Mouse (Mus musculus): ENCODE measurements at regions not wholly inside any gene's neighbourhood (a gene's known extent, or its start where the extent isn't known, plus 50 kb on each side); places are given as distances from the start of the nearest gene placed in this dataset.

DNA sequence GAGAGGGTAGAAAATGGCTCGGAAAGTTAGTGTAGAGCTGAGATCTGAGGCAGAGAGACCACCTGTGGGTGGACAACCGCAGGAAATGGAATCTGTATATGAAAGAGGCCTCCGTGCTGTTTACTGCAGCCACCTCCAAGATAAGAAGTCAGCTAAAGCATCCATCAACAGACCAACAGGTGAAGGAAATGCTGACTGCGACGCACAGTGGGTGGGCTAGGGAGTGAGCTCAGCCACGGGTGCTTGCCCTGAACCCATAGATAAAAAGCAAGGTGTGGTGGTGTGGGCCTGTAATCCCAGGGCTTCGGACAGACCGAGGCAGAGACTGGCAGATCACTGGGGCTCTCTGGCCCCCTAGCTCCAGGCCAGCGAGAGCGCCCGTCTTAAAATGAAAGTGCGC, 83.0 kb upstream of the Tle3 start:
- H3K4me3 ChIP-seq (ENCODE audit: low read depth, low read length) = no peak overlapping the region
- ATAC-seq (ENCODE audit: insufficient number of reproducible peaks, low FRiP score, low TSS enrichment, low read depth) = no peak
- no peak overlapping the region for H3K4me2 ChIP-seq (ENCODE audit: low read depth, severe bottlenecking)
- no peak overlapping the region for H3K9ac ChIP-seq (ENCODE audit: low read length)
- no peaks in the 10 kb centered on the region for H3K36me3 ChIP-seq (ENCODE audit: control insufficient read depth, insufficient read depth, low read length)
- DNase-seq (ENCODE audit: low spot score) = no peak
- no peaks in the 10 kb centered on the region for H3K27me3 ChIP-seq (ENCODE audit: control insufficient read depth, insufficient read depth, low read length)
- peaks cover 13% of the 10 kb centered on the region for H3K4me1 ChIP-seq (ENCODE audit: control insufficient read depth, insufficient read depth, low read length)
- no peaks in the 10 kb centered on the region for H3K9me3 ChIP-seq (ENCODE audit: control insufficient read depth, low read length)
- WGBS = 52% methylated on average over 12 of the region's 12 CpGs
- H3K27ac ChIP-seq (replicated peaks; ENCODE audit: low read depth, low read length) = no peak overlapping the region

GRCm38 (mm10) chr9:61289713-61290112, 82.5 kb upstream of the Tle3 start:
- WGBS = 65% methylated on average over 6 of the region's 6 CpGs
- Histone ChIP-seq H3K27ac (replicated peaks; ENCODE audit: low read depth, low read length) (no peak overlapping the region), H3K36me3 (ENCODE audit: control insufficient read depth, insufficient read depth, low read length) (no peaks in the 10 kb centered on the region), H3K27me3 (ENCODE audit: control insufficient read depth, insufficient read depth, low read length) (no peaks in the 10 kb centered on the region), H3K9ac (ENCODE audit: low read length) (no peak overlapping the region), H3K9me3 (ENCODE audit: control insufficient read depth, low read length) (no peaks in the 10 kb centered on the region), H3K4me3 (ENCODE audit: low read depth, low read length) (no peak overlapping the region), H3K4me1 (ENCODE audit: control insufficient read depth, insufficient read depth, low read length) (peaks cover 13% of the 10 kb centered on the region), H3K4me2 (ENCODE audit: low read depth, severe bottlenecking) (no peak overlapping the region)
- no peak for ATAC-seq (ENCODE audit: insufficient number of reproducible peaks, low FRiP score, low TSS enrichment, low read depth)
- no peak for DNase-seq (ENCODE audit: low spot score)

DNA sequence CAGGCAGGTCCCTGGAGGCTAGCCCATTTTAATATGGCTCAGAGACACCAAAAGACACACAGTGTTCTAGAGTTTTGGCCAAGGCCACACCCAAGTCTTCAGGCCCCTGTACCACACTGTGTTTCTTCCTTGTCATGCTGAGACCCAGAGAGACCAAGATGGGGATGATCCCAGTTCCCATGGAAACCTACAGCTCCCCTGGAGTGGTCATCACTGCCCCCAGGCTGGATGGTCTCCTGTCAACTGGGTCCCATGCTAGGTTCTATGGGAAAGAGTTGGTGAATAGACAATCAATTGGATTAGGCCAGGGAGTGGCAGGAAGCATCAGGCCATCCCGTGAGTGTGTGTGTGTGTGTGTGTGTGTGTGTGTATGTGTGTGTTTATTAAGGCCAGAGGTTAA, 80.5 kb upstream of the Tle3 start:
- Histone ChIP-seq H3K36me3 (ENCODE audit: control insufficient read depth, insufficient read depth, low read length) (no peaks in the 10 kb centered on the region), H3K9me3 (ENCODE audit: control insufficient read depth, low read length) (no peaks in the 10 kb centered on the region; the same call in 1 of the 2 replicates), H3K27me3 (ENCODE audit: control insufficient read depth, insufficient read depth, low read length) (no peaks in the 10 kb centered on the region), H3K4me2 (ENCODE audit: low read depth, severe bottlenecking) (no peak overlapping the region), H3K4me1 (ENCODE audit: control insufficient read depth, insufficient read depth, low read length) (peaks cover 13% of the 10 kb centered on the region), H3K4me3 (ENCODE audit: low read depth, low read length) (no peak overlapping the region), H3K27ac (replicated peaks; ENCODE audit: low read depth, low read length) (no peak overlapping the region), H3K9ac (ENCODE audit: low read length) (no peak overlapping the region)
- WGBS = 89% methylated on average over 1 of the region's 1 CpGs
- no peak for DNase-seq (ENCODE audit: low spot score)
- ATAC-seq (ENCODE audit: insufficient number of reproducible peaks, low FRiP score, low TSS enrichment, low read depth) = no peak

DNA sequence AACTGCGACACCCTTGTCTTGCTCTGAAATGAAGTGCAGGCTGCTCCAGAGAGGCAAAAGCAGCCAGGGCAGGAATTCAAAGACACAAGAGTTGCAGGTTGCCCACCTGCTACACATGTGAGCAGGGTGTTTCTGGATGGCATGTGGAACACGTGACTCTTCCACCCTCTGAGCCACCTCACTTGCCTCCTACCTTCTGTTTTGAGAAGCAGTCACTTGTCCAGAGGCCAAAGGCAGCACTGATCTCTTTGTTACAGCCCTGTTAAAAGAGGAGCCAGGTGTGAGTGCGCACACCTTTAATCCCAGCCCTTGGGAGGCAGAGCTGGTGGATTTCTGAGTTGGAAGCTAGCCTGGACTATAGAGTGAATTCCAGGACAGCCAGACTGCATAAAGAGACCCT, 79.7 kb upstream of the Tle3 start:
- DNase-seq (ENCODE audit: low spot score) (no peak), ATAC-seq (ENCODE audit: insufficient number of reproducible peaks, low FRiP score, low TSS enrichment, low read depth) (no peak)
- Histone ChIP-seq H3K36me3 (ENCODE audit: control insufficient read depth, insufficient read depth, low read length) (no peaks in the 10 kb centered on the region), H3K4me2 (ENCODE audit: low read depth, severe bottlenecking) (no peak overlapping the region), H3K4me1 (ENCODE audit: control insufficient read depth, insufficient read depth, low read length) (peaks cover 15% of the 10 kb centered on the region), H3K27me3 (ENCODE audit: control insufficient read depth, insufficient read depth, low read length) (no peaks in the 10 kb centered on the region), H3K27ac (replicated peaks; ENCODE audit: low read depth, low read length) (no peak overlapping the region), H3K4me3 (ENCODE audit: low read depth, low read length) (no peak overlapping the region), H3K9ac (ENCODE audit: low read length) (no peak overlapping the region), H3K9me3 (ENCODE audit: control insufficient read depth, low read length) (no peaks in the 10 kb centered on the region; the same call in 1 of the 2 replicates)
- WGBS = 64% methylated on average over 3 of the region's 3 CpGs

DNA sequence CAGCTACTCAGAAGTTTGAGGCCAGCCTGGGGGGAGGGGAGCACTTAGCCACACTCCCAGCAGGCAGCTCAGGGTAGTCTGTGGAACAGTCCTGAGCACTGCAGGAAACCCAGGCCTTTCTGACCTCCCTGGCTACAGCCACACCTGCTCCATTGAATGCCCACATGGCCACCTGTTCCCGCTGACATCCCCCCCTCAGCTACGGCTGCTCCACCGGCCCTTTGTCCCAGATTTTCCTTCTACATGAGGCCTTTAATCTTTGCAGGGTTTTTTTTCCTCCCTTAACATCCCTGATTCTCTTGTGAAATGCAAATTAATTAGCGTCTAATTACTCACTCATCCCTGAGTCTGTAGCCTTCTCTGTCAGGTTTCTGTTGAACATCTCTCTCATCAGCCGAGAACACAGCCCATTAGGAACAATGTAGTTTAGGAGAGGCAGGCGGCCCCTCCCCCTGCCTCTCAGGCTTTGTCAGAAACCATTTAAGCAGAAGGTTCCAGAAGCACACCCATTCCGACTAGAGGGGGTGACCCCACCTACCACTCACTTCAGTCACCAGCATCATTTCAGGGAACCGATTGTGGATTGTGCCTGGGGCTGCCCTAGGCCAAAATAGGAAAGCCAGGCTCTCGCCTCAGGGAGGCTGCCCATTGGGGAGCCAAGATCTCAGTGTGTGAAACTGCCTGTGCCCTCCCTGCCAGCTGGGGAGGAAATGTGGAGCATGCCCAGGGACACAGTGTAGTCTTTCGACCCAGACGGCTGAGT, 78.8 kb upstream of the Tle3 start:
- H3K4me3 ChIP-seq (ENCODE audit: low read depth, low read length) = no peak overlapping the region
- no peaks in the 10 kb centered on the region for H3K27me3 ChIP-seq (ENCODE audit: control insufficient read depth, insufficient read depth, low read length)
- H3K36me3 ChIP-seq (ENCODE audit: control insufficient read depth, insufficient read depth, low read length) = no peaks in the 10 kb centered on the region
- no peak overlapping the region for H3K4me2 ChIP-seq (ENCODE audit: low read depth, severe bottlenecking)
- WGBS = 29% methylated on average over 11 of the region's 11 CpGs
- no peak overlapping the region for H3K9ac ChIP-seq (ENCODE audit: low read length)
- H3K27ac ChIP-seq (replicated peaks; ENCODE audit: low read depth, low read length) = no peak overlapping the region
- no peak for ATAC-seq (ENCODE audit: insufficient number of reproducible peaks, low FRiP score, low TSS enrichment, low read depth)
- DNase-seq (ENCODE audit: low spot score) = peak; percentile 49
- no peaks in the 10 kb centered on the region; the same call in 1 of the 2 replicates for H3K9me3 ChIP-seq (ENCODE audit: control insufficient read depth, low read length)
- H3K4me1 ChIP-seq (ENCODE audit: control insufficient read depth, insufficient read depth, low read length) = peaks cover 17% of the 10 kb centered on the region

DNA sequence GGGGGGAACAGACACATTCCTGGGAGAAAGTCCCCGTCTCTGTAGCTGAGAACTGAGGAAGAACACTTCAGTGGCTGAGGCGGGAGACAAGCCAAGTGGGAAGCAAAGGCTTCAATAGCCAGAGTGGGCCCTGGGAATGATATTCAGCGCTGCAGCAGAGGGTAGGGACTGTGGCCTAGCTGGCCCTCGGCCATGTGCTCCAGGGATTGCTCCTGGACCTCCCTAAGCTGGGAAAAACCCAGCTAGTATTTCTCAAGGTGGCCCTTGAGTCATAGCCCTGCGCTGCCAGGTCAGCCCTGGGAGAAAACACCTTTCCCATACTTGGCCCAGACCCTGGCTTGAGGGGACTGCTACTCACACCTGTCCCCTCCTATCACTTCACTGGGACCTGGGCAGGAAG, 77.2 kb upstream of the Tle3 start:
- H3K9ac ChIP-seq (ENCODE audit: low read length) = no peak overlapping the region
- peaks cover 15% of the 10 kb centered on the region for H3K4me1 ChIP-seq (ENCODE audit: control insufficient read depth, insufficient read depth, low read length)
- no peaks in the 10 kb centered on the region; the same call in 1 of the 2 replicates for H3K9me3 ChIP-seq (ENCODE audit: control insufficient read depth, low read length)
- H3K4me3 ChIP-seq (ENCODE audit: low read depth, low read length) = no peak overlapping the region
- ATAC-seq (ENCODE audit: insufficient number of reproducible peaks, low FRiP score, low TSS enrichment, low read depth) (no peak), DNase-seq (ENCODE audit: low spot score) (no peak)
- 90% methylated on average over 5 of the region's 5 CpGs for WGBS
- no peak overlapping the region for H3K27ac ChIP-seq (replicated peaks; ENCODE audit: low read depth, low read length)
- H3K27me3 ChIP-seq (ENCODE audit: control insufficient read depth, insufficient read depth, low read length) = no peaks in the 10 kb centered on the region
- no peaks in the 10 kb centered on the region for H3K36me3 ChIP-seq (ENCODE audit: control insufficient read depth, insufficient read depth, low read length)
- no peak overlapping the region for H3K4me2 ChIP-seq (ENCODE audit: low read depth, severe bottlenecking)

DNA sequence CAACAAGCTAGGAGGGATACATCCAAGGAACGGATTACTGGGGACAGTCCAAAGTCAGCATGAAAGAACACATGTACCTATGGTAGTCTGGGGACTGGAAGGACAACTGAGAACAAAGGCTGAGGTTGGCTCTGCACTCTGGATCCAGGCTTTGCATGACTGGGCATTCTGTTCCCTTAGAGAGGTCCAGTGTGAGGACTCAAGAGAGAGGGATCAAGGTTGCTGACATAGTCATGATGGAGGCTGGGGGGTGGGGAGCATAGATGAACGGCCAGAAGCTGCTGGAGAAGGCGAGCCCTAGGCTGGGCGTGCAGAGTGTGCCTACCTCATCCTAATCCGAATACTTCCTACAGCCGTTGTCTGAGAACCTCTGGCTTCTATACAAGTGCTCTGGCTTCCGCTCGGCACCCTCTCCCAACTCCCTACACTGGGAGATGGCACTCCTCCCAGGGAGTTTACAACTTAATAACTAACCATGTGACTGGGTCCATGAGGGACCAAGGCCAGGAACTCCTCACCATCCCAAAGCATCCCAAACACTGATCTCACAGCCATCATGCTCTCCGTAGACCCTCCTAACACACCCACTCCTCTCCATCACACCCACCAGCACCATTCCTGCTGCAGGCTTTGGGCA, 75.7 kb upstream of the Tle3 start:
- Histone ChIP-seq H3K4me1 (ENCODE audit: control insufficient read depth, insufficient read depth, low read length) (peaks cover 15% of the 10 kb centered on the region), H3K4me2 (ENCODE audit: low read depth, severe bottlenecking) (no peak overlapping the region), H3K27ac (replicated peaks; ENCODE audit: low read depth, low read length) (no peak overlapping the region), H3K4me3 (ENCODE audit: low read depth, low read length) (no peak overlapping the region), H3K36me3 (ENCODE audit: control insufficient read depth, insufficient read depth, low read length) (no peaks in the 10 kb centered on the region), H3K27me3 (ENCODE audit: control insufficient read depth, insufficient read depth, low read length) (no peaks in the 10 kb centered on the region), H3K9me3 (ENCODE audit: control insufficient read depth, low read length) (no peaks in the 10 kb centered on the region; the same call in 1 of the 2 replicates), H3K9ac (ENCODE audit: low read length) (no peak overlapping the region)
- DNase-seq (ENCODE audit: low spot score) = no peak
- no peak for ATAC-seq (ENCODE audit: insufficient number of reproducible peaks, low FRiP score, low TSS enrichment, low read depth)
- 92% methylated on average over 9 of the region's 9 CpGs for WGBS

DNA sequence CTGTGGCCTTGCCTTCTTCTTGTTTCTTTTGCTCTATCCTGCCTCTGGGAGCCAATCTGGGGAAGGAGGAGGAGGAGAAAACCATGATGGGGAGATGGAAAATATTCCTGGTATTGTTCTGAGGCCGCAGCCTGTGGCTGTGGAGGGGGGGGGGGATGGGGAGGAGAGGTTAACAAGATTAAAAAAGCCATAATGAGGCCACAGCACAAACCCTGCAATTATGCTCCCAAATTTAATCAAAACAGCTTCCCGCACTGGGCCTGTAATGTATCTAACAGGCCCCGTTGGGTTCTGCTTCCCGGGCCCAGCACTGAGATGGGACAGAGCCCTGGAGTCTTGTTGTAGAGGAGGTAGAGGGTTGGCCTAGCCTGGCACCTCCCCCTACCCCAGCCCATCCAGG, 74.8 kb upstream of the Tle3 start:
- no peaks in the 10 kb centered on the region for H3K27me3 ChIP-seq (ENCODE audit: control insufficient read depth, insufficient read depth, low read length)
- no peak for ATAC-seq (ENCODE audit: insufficient number of reproducible peaks, low FRiP score, low TSS enrichment, low read depth)
- 39% methylated on average over 4 of the region's 4 CpGs for WGBS
- no peak overlapping the region for H3K9ac ChIP-seq (ENCODE audit: low read length)
- H3K4me1 ChIP-seq (ENCODE audit: control insufficient read depth, insufficient read depth, low read length) = peaks cover 15% of the 10 kb centered on the region
- H3K9me3 ChIP-seq (ENCODE audit: control insufficient read depth, low read length) = no peaks in the 10 kb centered on the region; the same call in 1 of the 2 replicates
- no peak for DNase-seq (ENCODE audit: low spot score)
- H3K36me3 ChIP-seq (ENCODE audit: control insufficient read depth, insufficient read depth, low read length) = no peaks in the 10 kb centered on the region
- H3K27ac ChIP-seq (replicated peaks; ENCODE audit: low read depth, low read length) = no peak overlapping the region
- H3K4me3 ChIP-seq (ENCODE audit: low read depth, low read length) = no peak overlapping the region
- H3K4me2 ChIP-seq (ENCODE audit: low read depth, severe bottlenecking) = no peak overlapping the region
